Mouse (Mus musculus) small intestine, adult 2 months (tissue): ENCODE results near the gene Cdk14.

Experiments used
- CTCF ChIP-seq: fragments of 200-500 bp; IDR thresholded peaks from 2 replicates; pipeline ENCODE4 v1.5.1; 2012; ENCODE audit warnings: low read depth, mild to moderate bottlenecking, control low read depth, inconsistent platforms, low read length, moderate library complexity, mixed read lengths; ENCODE audit not compliant: insufficient replicate concordance, insufficient read length; ENCODE audit errors: extremely low read depth
- POLR2A ChIP-seq: fragments of 200-500 bp; IDR thresholded peaks from 2 replicates; pipeline ENCODE4 v1.6.1; 2012; ENCODE audit warnings: low read depth, mild to moderate bottlenecking, control low read depth, inconsistent platforms, low read length, moderate library complexity

GRCm38 (mm10) chr5:5013783-5014182 is 406.3 kb downstream of the Cdk14 start:
- TF ChIP-seq CTCF (no peak), POLR2A (no peak)
